Mouse (Mus musculus): ENCODE measurements around the gene Bud13. TPM values are rescaled to one million over a fixed set of nuclear protein-coding genes. Genes with fewer than 3 reads are reported as not detected.

Gene Bud13
- total RNA-seq, 2 experiments from 2014 or later = 9.5 to 10.4 TPM

GRCm38 (mm10) chr9:46337852-46338291 lies 55.1 kb downstream of the Bud13 start:
- DNase-seq = no peak

GRCm38 (mm10) chr9:46338384-46338783 lies 55.6 kb downstream of the Bud13 start:
- DNase-seq = no peak

GRCm38 (mm10) chr9:46339051-46339652 lies 56.3 kb downstream of the Bud13 start:
- no peak for DNase-seq

GRCm38 (mm10) chr9:46345887-46346665 lies 63.3 kb downstream of the Bud13 start:
- DNase-seq = no peak

Other genes with a start within 250 kb of the Bud13 start
- 1,000 to 10,000 TPM; 1,779 to 4,788 TPM for gene Apoa1, start 54.4 kb upstream of the Bud13 start, total RNA-seq (2021)
- gene Apoc3, start 47.4 kb upstream of the Bud13 start, total RNA-seq (2021) = 10 to 100 TPM; 25.1 to 63.1 TPM
- gene Apoa4, start 42.3 kb upstream of the Bud13 start, total RNA-seq (2021) = 1 to 10 TPM; 2.9 to 8.5 TPM
- gene Apoa5, start 14.4 kb upstream of the Bud13 start, total RNA-seq (2021) = 10 to 100 TPM; 31.4 to 92.9 TPM
- 10 to 100 TPM; 28.9 to 35.5 TPM for gene Zpr1, start 9.9 kb upstream of the Bud13 start, total RNA-seq (2021)
- not detected for gene 4931429L15Rik, start 37.0 kb downstream of the Bud13 start, total RNA-seq (2021)

Measured in adrenal gland, postnatal 10 days (tissue).